Mouse (Mus musculus) cerebellum, adult 2 months (tissue): ENCODE data around the gene Mks1.

Experiments used
- CTCF ChIP-seq: fragments of 200-500 bp; IDR thresholded peaks from 2 replicates; pipeline ENCODE4 v1.5.1; 2011; ENCODE audit warnings: low read depth, mild to moderate bottlenecking, control low read depth, low read length, moderate library complexity, borderline replicate concordance; ENCODE audit not compliant: insufficient read depth
- POLR2A ChIP-seq: fragments of 200-500 bp; IDR thresholded peaks from 2 replicates; pipeline ENCODE4 v1.6.1; 2011; ENCODE audit warnings: low read length, control low read depth, borderline replicate concordance; ENCODE audit not compliant: insufficient read depth

- TF ChIP-seq CTCF (no peak), POLR2A (no peak)
Observed at GRCm38 (mm10) chr11:87853597-87853954, 561 bp downstream of the Mks1 start.
